Mouse (Mus musculus) liver, embryonic 13.5 days (tissue): ENCODE data around the gene Aff3. TPM values are rescaled to one million over a fixed set of nuclear protein-coding genes. Genes with fewer than 3 reads are reported as not detected.

Experiments used
- ATAC-seq: fragments of 200-750 bp; cut with Nextera tagmentation; 2 replicates; pipeline ENCODE4 v1.8.0; 2017; ENCODE audit warnings: low read depth, mild to moderate bottlenecking, moderate number of reproducible peaks, moderate library complexity
- DNase-seq: peaks from one replicate; pipeline ENCODE4 v3.0.0; 2022
- H3K27ac ChIP-seq: fragments of 300-500 bp; sonication (generic); 2 replicates; pipeline ENCODE4 v1.5.1; 2015; ENCODE audit warnings: moderate library complexity, mild to moderate bottlenecking, inconsistent platforms
- H3K27me3 ChIP-seq: fragments of 300-500 bp; sonication (generic); 2 replicates; pipeline ENCODE4 v1.6.1; 2015; ENCODE audit warnings: mild to moderate bottlenecking, inconsistent platforms
- H3K36me3 ChIP-seq: fragments of 300-500 bp; sonication (generic); 2 replicates; pipeline ENCODE4 v1.6.1; 2015; ENCODE audit warnings: mild to moderate bottlenecking, inconsistent platforms
- H3K4me1 ChIP-seq: fragments of 300-500 bp; sonication (generic); replicated peaks from 2 replicates; pipeline ENCODE4 v1.6.1; 2015; ENCODE audit warnings: inconsistent platforms
- H3K4me2 ChIP-seq: fragments of 300-500 bp; sonication (generic); 2 replicates; pipeline ENCODE4 v1.6.1; 2015; ENCODE audit warnings: inconsistent platforms, mild to moderate bottlenecking, moderate library complexity
- H3K4me3 ChIP-seq: fragments of 300-500 bp; sonication (generic); replicated peaks from 2 replicates; pipeline ENCODE4 v1.5.1; 2015; ENCODE audit warnings: mild to moderate bottlenecking, inconsistent platforms
- H3K9ac ChIP-seq: fragments of 300-500 bp; sonication (generic); 2 replicates; pipeline ENCODE4 v1.6.1; 2015; ENCODE audit warnings: mild to moderate bottlenecking, inconsistent platforms
- H3K9me3 ChIP-seq: fragments of 300-500 bp; sonication (generic); replicated peaks from 2 replicates; pipeline ENCODE4 v1.6.1; 2016; ENCODE audit warnings: inconsistent platforms
- WGBS: fragments of 180-500 bp; shearing (Covaris S2); methylation state at CpG from one replicate; pipeline ENCODE4 v1.1.7; 2015; ENCODE audit not compliant: insufficient replicate concordance; 5-methylcytosine and 5-hydroxymethylcytosine counted together
- polyA plus RNA-seq: library from polyadenylated mRNA; unstranded; fragments of >200 nt; fragmentation: Nextera tagmentation; extraction: Ambion mirVana; gene quantifications from 2 replicates; pipeline ENCODE4 v1.2.1, GENCODE M21; 2015

Aff3 gene
- 0.44 and 0.51 TPM in 2 replicates for polyA plus RNA-seq

GRCm38 (mm10) chr1:38664777-38665176, at the start of gene Aff3:
TSS of gene Aff3 (minus strand) at chr1:38664955.
- H3K4me1 ChIP-seq = peaks cover 12% of the 10 kb centered on the region
- no peak for DNase-seq
- no peak within 1 kb of the TSS; the same call in 1 of the 2 replicates for H3K9ac ChIP-seq
- WGBS = 26% methylated on average over 13 of the region's 13 CpGs
- H3K27me3 ChIP-seq = no peaks in the 10 kb centered on the region
- no peaks in the 10 kb centered on the region for H3K36me3 ChIP-seq
- no peak within 1 kb of the TSS for H3K27ac ChIP-seq
- no peak within 1 kb of the TSS for H3K4me2 ChIP-seq
- ATAC-seq = no peak
- no peak within 1 kb of the TSS for H3K4me3 ChIP-seq
- no peaks in the 10 kb centered on the region for H3K9me3 ChIP-seq

GRCm38 (mm10) chr1:38700646-38701045, 35.9 kb upstream of the Aff3 start:
- Histone ChIP-seq H3K9me3 (no peaks in the 10 kb centered on the region), H3K36me3 (no peaks in the 10 kb centered on the region), H3K4me2 (no peak overlapping the region), H3K9ac (no peak overlapping the region), H3K27ac (no peak overlapping the region), H3K4me1 (no peaks in the 10 kb centered on the region), H3K27me3 (no peaks in the 10 kb centered on the region), H3K4me3 (no peak overlapping the region)
- ATAC-seq (no peak), DNase-seq (no peak)
- WGBS = 48% methylated on average over 6 of the region's 6 CpGs

- H3K4me1 ChIP-seq = 0 out of 2 replicates have a peak, but pooled peaks cover 4% of the 10 kb centered on the region
- no peak for ATAC-seq
- H3K9ac ChIP-seq = no peak overlapping the region
- H3K27ac ChIP-seq = no peak overlapping the region
- no peak overlapping the region for H3K4me3 ChIP-seq
- no peak for DNase-seq
- WGBS = 68% methylated on average over 10 of the region's 10 CpGs
- H3K36me3 ChIP-seq = no peaks in the 10 kb centered on the region
- no peaks in the 10 kb centered on the region for H3K27me3 ChIP-seq
- no peaks in the 10 kb centered on the region for H3K9me3 ChIP-seq
- no peak overlapping the region for H3K4me2 ChIP-seq
These were observed 34.5 kb upstream of the Aff3 start for GRCm38 (mm10) chr1:38699244-38699643.

- DNase-seq (no peak), ATAC-seq (no peak)
- 27% methylated on average over 15 of the region's 15 CpGs for WGBS
- Histone ChIP-seq H3K9ac (no peak overlapping the region), H3K36me3 (no peaks in the 10 kb centered on the region), H3K9me3 (no peaks in the 10 kb centered on the region), H3K4me3 (no peak overlapping the region), H3K27me3 (no peaks in the 10 kb centered on the region), H3K27ac (no peak overlapping the region), H3K4me2 (no peak overlapping the region), H3K4me1 (0 out of 2 replicates have a peak, but pooled peaks cover 4% of the 10 kb centered on the region)
These were observed 31.3 kb upstream of the Aff3 start for GRCm38 (mm10) chr1:38695812-38696681.

- WGBS = 26% methylated on average over 2 of the region's 2 CpGs
- no peak overlapping the region for H3K4me3 ChIP-seq
- no peak overlapping the region for H3K9ac ChIP-seq
These were observed 30.5 kb upstream of the Aff3 start for GRCm38 (mm10) chr1:38695089-38695811.

GRCm38 (mm10) chr1:38694142-38694541, 29.4 kb upstream of the Aff3 start:
- no peak overlapping the region for H3K9ac ChIP-seq

More at GRCm38 (mm10) chr1:38695089-38695811, 30.5 kb upstream of the Aff3 start:
- H3K9me3 ChIP-seq = no peaks in the 10 kb centered on the region
- H3K27me3 ChIP-seq = no peaks in the 10 kb centered on the region
- H3K36me3 ChIP-seq = no peaks in the 10 kb centered on the region
- H3K4me2 ChIP-seq = no peak overlapping the region
- H3K4me1 ChIP-seq = 0 out of 2 replicates have a peak, but pooled peaks cover 4% of the 10 kb centered on the region
- H3K27ac ChIP-seq = no peak overlapping the region
- no peak for ATAC-seq
- no peak for DNase-seq

GRCm38 (mm10) chr1:38690471-38690870, 25.7 kb upstream of the Aff3 start:
- ATAC-seq (no peak), DNase-seq (no peak)
- Histone ChIP-seq H3K9ac (no peak overlapping the region), H3K4me2 (no peak overlapping the region), H3K27ac (no peak overlapping the region), H3K9me3 (no peaks in the 10 kb centered on the region), H3K4me1 (0 out of 2 replicates have a peak, but pooled peaks cover 4% of the 10 kb centered on the region), H3K4me3 (no peak overlapping the region), H3K36me3 (no peaks in the 10 kb centered on the region), H3K27me3 (no peaks in the 10 kb centered on the region)
- 71% methylated on average over 6 of the region's 6 CpGs for WGBS

More at GRCm38 (mm10) chr1:38694142-38694541, 29.4 kb upstream of the Aff3 start:
- no peaks in the 10 kb centered on the region for H3K27me3 ChIP-seq
- no peaks in the 10 kb centered on the region for H3K36me3 ChIP-seq
- 13% methylated on average over 5 of the region's 5 CpGs for WGBS
- no peak overlapping the region for H3K4me2 ChIP-seq
- DNase-seq (peak; percentile 14), ATAC-seq (0 out of 2 replicates have a peak, but pooled peaks have one; percentile 31)
- no peaks in the 10 kb centered on the region for H3K9me3 ChIP-seq
- 0 out of 2 replicates have a peak, but pooled peaks cover 4% of the 10 kb centered on the region for H3K4me1 ChIP-seq
- H3K27ac ChIP-seq = no peak overlapping the region
- no peak overlapping the region for H3K4me3 ChIP-seq

GRCm38 (mm10) chr1:38688216-38688615, 23.5 kb upstream of the Aff3 start:
- 63% methylated on average over 5 of the region's 5 CpGs for WGBS
- DNase-seq (no peak), ATAC-seq (no peak)
- H3K36me3 ChIP-seq = no peaks in the 10 kb centered on the region
- H3K27ac ChIP-seq = no peak overlapping the region
- no peak overlapping the region for H3K9ac ChIP-seq
- no peaks in the 10 kb centered on the region for H3K27me3 ChIP-seq
- H3K4me2 ChIP-seq = no peak overlapping the region
- H3K4me1 ChIP-seq = no peaks in the 10 kb centered on the region
- H3K4me3 ChIP-seq = no peak overlapping the region
- H3K9me3 ChIP-seq = no peaks in the 10 kb centered on the region

GRCm38 (mm10) chr1:38685706-38686105, 21.0 kb upstream of the Aff3 start:
- Histone ChIP-seq H3K4me2 (no peak overlapping the region), H3K27ac (no peak overlapping the region), H3K9me3 (no peaks in the 10 kb centered on the region), H3K4me1 (no peaks in the 10 kb centered on the region), H3K4me3 (no peak overlapping the region), H3K36me3 (no peaks in the 10 kb centered on the region), H3K9ac (no peak overlapping the region), H3K27me3 (no peaks in the 10 kb centered on the region)
- WGBS = 74% methylated on average over 5 of the region's 5 CpGs
- ATAC-seq (no peak), DNase-seq (no peak)

GRCm38 (mm10) chr1:38683158-38683721, 18.5 kb upstream of the Aff3 start:
- no peaks in the 10 kb centered on the region for H3K36me3 ChIP-seq
- H3K4me3 ChIP-seq = no peak overlapping the region
- H3K9me3 ChIP-seq = no peaks in the 10 kb centered on the region
- H3K27ac ChIP-seq = no peak overlapping the region
- H3K27me3 ChIP-seq = no peaks in the 10 kb centered on the region
- WGBS = 52% methylated on average over 10 of the region's 10 CpGs
- ATAC-seq = no peak
- H3K4me1 ChIP-seq = no peaks in the 10 kb centered on the region
- no peak for DNase-seq
- H3K9ac ChIP-seq = no peak overlapping the region
- H3K4me2 ChIP-seq = no peak overlapping the region

- no peak overlapping the region for H3K4me2 ChIP-seq
- no peaks in the 10 kb centered on the region for H3K9me3 ChIP-seq
- no peaks in the 10 kb centered on the region for H3K4me1 ChIP-seq
- ATAC-seq = no peak
- DNase-seq = no peak
- no peak overlapping the region for H3K4me3 ChIP-seq
- no peak overlapping the region for H3K27ac ChIP-seq
- no peaks in the 10 kb centered on the region for H3K27me3 ChIP-seq
- no peak overlapping the region for H3K9ac ChIP-seq
- WGBS = 71% methylated on average over 8 of the region's 8 CpGs
- H3K36me3 ChIP-seq = no peaks in the 10 kb centered on the region
These were observed 15.1 kb upstream of the Aff3 start for GRCm38 (mm10) chr1:38679890-38680289.
